Mouse (Mus musculus) gonadal fat pad, adult 2 months (tissue): Measurements from ENCODE around the gene Osbpl10. TPM values are rescaled to one million over a fixed set of nuclear protein-coding genes. Genes with fewer than 3 reads are reported as not detected.

Source experiments
- DNase-seq: peaks from one replicate; pipeline ENCODE4 v3.0.0-alpha.2; 2012; ENCODE audit warnings: low read depth
- polyA plus RNA-seq: library from polyadenylated mRNA; depleted of rRNA; stranded (reverse); fragments of >200 nt; gene quantifications from 2 replicates; pipeline ENCODE4 v1.2.3, GENCODE M21; 2012

Osbpl10 gene
- polyA plus RNA-seq, 1 experiment: 7.1 TPM

GRCm38 (mm10) chr9:115163693-115164092 lies 185.3 kb downstream of the Osbpl10 start:
- no peak for DNase-seq

DNA sequence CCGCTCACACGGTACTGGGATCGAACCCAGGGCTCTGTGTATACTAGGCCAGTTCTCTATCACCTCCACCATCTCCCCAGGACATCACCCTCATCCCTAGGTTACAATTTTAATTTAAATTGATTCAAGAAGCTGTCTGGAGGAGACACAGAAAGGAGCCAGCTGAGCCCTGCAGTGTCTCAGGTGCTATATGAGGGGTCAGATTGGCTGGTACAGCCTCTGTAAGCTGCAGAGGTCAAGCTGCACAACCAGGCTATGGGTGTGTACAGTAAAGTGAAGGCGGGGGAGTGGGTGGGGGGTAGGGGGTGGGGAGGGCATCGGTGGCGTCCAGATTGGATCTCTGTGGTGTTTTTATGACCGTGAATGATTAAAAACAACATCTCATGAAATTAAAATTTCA lies 186.0 kb downstream of the Osbpl10 start:
- no peak for DNase-seq

GRCm38 (mm10) chr9:115165996-115166395 lies 187.6 kb downstream of the Osbpl10 start:
- DNase-seq: no peak

- DNase-seq: no peak
These were observed 191.2 kb downstream of the Osbpl10 start for GRCm38 (mm10) chr9:115169591-115169990.

- DNase-seq: no peak
These were observed 193.7 kb downstream of the Osbpl10 start for GRCm38 (mm10) chr9:115172096-115172495.

DNA sequence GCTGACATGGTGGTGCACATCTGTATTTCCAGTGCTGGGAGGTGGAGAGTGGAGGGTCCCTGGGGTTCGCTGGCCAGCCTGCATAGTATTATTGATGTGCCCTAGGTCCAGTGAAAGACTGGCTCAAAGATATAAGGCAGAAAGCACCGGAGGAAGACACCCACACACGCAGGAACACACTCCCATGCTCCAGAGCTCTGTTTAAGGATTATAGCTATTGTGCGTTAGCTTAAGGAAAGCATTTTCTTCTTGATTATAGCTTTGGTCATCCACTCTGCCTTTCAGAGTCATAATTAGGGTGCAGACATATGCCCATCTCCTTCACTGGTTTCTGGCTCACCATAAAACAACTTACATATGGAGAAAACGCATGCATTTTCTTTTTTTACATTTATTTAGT lies 200.8 kb downstream of the Osbpl10 start:
- DNase-seq: no peak

DNA sequence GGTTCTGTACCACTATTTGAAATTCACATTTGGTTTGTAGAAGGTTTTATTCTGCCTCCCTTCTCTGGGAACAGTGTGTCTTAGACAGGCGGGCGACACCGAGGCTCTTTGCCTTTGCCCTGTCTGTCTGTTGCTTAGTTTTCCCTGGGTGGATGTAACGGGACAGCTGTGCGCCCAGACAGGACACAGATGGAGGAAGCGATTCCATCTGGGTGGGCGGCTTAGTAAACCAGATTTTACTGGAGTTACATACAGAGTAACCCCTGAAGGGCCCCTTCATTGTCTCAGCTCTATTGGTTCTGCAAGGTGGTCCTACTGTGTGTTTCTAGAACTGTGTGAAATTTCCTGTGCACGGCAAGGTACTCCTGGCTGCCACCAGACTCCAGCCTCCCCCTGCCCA lies 201.6 kb downstream of the Osbpl10 start:
- no peak for DNase-seq

- DNase-seq: no peak
These were observed 208.0 kb downstream of the Osbpl10 start for GRCm38 (mm10) chr9:115186402-115186801.

DNA sequence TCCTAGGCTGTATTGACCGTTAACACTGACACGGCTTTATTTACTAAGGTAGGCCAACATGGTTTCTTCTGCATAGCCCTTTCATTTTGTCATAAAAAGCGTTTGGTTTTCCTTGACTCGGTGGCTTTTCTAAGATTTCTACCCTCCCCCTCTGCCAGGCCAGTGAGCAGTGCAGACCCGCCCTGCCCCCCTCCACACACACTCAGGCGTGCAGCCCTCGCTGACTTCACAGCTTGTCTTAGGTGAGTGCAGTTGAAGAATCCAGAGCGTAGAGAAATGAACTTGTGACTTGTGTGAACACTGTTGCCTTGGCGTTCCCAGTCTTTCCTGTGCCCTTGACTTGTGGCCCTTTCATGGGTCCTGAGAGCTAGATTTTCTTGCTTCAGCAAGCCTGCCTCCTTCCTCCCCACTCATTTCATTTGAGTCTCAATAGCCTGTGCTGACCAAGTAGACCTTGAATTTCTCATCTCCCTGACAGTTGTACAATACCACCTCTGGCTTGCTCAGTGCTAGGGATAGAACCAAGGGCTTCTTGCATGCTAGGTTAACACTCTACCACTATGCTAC lies 212.1 kb downstream of the Osbpl10 start:
- no peak for DNase-seq

- DNase-seq: no peak
These were observed 214.5 kb downstream of the Osbpl10 start for GRCm38 (mm10) chr9:115192890-115193289.

- DNase-seq: peak; percentile 37
These were observed 218.7 kb downstream of the Osbpl10 start for GRCm38 (mm10) chr9:115197082-115197481.

GRCm38 (mm10) chr9:115200166-115200862 lies 221.9 kb downstream of the Osbpl10 start:
- no peak for DNase-seq

GRCm38 (mm10) chr9:115201264-115201663 lies 222.9 kb downstream of the Osbpl10 start:
- DNase-seq: no peak

- DNase-seq: no peak
These were observed 224.8 kb downstream of the Osbpl10 start for GRCm38 (mm10) chr9:115203136-115203535.

DNA sequence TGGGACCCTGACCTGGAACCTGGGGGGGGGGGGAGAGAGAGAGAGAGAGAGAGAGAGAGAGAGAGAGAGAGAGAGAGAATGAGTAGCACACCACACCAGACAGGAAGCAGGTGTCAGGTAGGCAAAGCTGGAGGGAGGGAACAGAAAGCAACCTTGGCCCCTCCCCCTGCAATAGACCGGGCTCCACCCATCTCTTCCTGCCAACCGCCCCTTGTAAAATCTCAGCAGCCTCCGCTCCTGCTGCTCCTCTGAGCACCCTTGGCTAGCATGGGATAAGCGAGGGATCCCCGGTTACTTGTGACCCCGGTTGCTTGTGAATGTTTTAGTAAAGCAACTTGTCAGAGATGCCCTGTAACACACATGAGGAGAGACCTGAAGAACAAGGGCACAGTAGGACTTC lies 227.1 kb downstream of the Osbpl10 start:
- DNase-seq: no peak

DNA sequence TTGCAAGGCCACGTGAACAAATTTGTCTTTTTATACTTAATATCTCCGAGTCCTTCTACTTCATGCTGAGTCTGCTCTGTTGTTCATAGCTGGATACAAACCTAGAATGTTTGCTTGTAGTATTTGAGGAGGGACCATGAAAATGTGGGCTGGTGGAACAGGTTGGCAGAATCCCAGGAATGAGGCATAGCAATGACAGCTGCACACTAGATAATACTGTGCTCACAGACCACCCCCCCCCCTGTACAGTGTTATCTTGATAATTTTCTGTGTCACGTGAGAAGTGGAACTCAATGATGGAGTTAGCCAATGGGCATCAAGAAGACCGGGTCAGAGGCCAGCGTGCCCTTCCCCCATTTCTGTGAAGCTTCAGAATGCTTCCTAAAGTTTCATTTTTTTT lies 227.8 kb downstream of the Osbpl10 start:
- no peak for DNase-seq

DNA sequence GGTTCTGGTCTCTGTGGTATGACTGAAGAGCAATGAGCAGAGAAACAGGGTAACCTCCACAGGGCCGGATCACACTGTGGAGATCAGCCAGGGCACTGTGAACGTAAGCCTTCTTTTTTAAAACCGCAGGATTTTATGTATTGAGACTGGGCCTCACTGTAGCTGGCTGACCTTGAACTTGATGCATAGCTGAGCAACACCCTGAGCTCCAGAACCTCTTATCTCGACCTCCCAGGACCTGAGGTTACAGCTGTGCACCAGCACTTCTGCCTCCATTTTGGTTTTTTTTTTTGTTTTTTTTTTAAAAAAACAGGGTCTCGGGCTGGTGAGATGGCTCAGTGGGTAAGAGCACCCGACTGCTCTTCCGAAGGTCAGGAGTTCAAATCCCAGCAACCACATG lies 231.4 kb downstream of the Osbpl10 start:
- no peak for DNase-seq

DNA sequence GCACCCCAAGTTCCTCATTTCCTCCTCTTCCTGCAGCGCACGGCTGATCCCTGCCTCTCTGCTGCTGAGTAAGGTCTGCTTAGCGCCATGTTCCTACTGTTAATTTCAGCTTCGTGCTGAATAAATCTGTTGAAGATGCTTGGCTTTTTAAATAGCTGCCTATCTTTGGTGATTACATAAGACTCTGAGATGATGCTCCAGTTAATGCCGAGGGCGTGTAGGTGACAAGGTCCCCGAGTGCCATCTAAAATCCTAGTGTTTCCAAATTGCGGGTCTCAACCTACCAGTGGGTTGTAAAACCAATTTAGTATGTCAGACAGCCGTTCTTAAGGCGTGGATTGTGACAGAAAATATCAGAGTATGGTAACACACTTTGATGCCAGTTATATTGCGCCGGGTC lies 232.2 kb downstream of the Osbpl10 start:
- DNase-seq: no peak

- no peak for DNase-seq
These were observed 235.4 kb downstream of the Osbpl10 start for GRCm38 (mm10) chr9:115213755-115214264.

DNA sequence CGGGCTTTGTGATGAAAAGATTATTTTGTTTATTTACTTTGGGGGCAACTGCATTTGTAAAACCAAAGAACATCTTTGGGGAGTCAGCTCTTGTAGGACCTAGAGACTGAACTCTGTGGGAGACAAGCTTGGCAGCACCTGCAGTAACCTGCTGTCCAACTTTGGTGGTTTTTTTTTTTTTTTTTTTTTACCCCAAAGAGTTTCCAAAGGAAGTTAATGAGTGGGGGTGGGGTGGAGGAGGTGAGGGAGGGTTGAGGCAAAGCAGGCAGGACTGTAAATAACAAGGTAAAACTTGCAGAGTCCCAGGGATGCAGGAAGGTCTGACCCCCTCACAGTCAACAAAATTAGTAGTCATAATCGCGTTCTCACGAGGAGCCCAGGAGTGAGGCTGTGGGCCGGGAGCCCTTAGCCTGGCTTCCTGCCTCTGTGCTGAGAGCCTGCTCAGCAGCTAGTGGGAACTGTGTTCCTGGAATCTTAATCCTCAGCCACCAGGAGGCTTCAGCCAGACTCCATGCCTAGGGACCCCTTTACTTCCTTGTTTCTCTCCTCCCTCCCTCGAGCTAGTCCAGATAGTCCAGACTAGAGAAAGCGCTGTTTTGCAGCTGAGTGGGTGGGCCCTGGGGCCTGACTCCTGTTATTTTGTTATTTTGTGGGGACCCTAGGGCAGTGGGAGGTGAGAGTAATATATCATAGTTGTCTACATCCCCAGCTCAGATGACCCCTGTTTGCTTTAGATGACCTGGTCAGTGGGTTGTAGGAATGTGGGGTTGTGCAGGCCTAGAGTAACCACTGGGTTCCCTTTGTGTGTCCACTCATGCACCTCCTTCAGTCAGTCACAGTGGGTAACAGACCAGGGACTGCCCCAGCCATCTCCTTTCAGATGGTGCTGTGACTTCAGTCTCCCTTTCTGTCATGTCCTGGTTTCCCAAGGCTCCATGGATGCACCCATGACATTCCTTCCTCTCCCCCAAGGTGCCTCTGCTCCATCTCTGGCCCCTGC lies 236.5 kb downstream of the Osbpl10 start:
- no peak for DNase-seq

DNA sequence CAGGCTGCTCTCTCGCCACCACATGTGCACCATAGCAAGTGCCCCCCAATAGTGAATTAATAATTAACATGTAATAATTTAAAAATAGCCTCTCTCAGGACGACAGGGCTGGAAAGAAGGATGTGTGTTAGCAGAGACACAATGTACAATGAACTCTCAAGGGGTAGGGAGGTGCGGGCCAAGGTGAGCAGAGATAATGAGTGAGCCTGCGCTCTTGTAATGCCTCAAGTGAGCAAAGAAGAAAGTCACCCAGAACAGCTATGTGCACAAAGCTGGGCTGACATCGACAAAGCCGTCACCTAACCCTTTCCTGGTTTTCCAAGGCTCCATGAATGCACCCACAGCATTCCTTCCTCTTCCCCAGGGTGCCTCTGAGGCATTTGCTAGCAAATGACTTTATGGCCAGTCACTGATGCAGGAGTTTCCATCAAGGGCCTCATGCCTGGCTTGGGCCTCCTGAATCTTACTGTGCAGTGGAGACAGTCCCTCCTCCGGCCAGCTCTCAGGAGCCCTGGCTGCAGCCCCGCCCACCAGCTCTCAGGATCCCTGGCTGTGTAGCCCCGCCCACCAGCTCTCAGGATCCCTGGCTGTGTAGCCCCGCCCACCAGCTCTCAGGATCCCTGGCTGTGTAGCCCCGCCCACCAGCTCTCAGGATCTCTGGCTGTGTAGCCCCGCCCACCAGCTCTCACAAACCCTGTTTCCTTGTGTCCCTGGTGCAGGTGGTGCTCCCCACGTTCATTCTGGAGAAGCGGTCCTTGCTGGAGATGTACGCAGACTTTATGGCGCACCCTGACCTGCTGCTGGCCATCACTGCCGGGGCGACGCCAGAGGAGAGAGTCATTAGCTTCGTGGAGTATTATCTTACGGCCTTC lies 237.7 kb downstream of the Osbpl10 start:
- DNase-seq: no peak
